Mouse (Mus musculus) left cerebral cortex, postnatal 4 days (tissue): ENCODE results near the gene Vmn1r47. TPM values are rescaled to one million over a fixed set of nuclear protein-coding genes. Genes with fewer than 3 reads are reported as not detected.
"Not testable (repeated sequence)": the region's sequence is repeated elsewhere in the genome, so short reads cannot be mapped to it uniquely, and the experiment has no call there.

ENCODE experiments used
- DNase-seq: peaks from one replicate; pipeline ENCODE4 v3.0.0-alpha.2; 2022
- intact Hi-C: fragments of 180-260 bp; cut with DNase I; formaldehyde crosslinking; loops from one replicate; pipeline ENCODE4 v1.15.1; 2025
- total RNA-seq, 2 experiments: library from RNA; stranded (reverse); gene quantifications; 2 replicates each; pipeline ENCODE4 v1.2.3; 2021

Vmn1r47 gene
- total RNA-seq: not detected

GRCm38 (mm10) chr6:90015847-90016246 is at the start of gene Vmn1r47:
Gene Vmn1r47 (plus strand): TSS chr6:90016147.
- DNase-seq, intact Hi-C loops: not testable (repeated sequence)

GRCm38 (mm10) chr6:89966341-89966740 is 49.6 kb upstream of the Vmn1r47 start:
- intact Hi-C loops: no loop called here
- no peak for DNase-seq

- DNase-seq: no peak
- intact Hi-C loops: no loop called here
Observed at GRCm38 (mm10) chr6:89969013-89969412, 46.9 kb upstream of the Vmn1r47 start, which contains the start of gene Vmn1r46. Gene Vmn1r46 (plus strand): TSS chr6:89969313.

- DNase-seq: no peak
Observed at GRCm38 (mm10) chr6:89985989-89986388, 30.0 kb upstream of the Vmn1r47 start.

GRCm38 (mm10) chr6:90036741-90037140 is 20.8 kb downstream of the Vmn1r47 start, which contains the start of gene Vmn1r48:
Gene Vmn1r48 (minus strand): TSS chr6:90036841.
- intact Hi-C loops: not testable (repeated sequence)

More at GRCm38 (mm10) chr6:89985989-89986388, 30.0 kb upstream of the Vmn1r47 start:
- intact Hi-C loops: no loop called here

More at GRCm38 (mm10) chr6:90036741-90037140, 20.8 kb downstream of the Vmn1r47 start, which contains the start of gene Vmn1r48:
- not testable (repeated sequence) for DNase-seq

Other genes starting within 250 kb of the Vmn1r47 start
- not detected for gene Vmn1r42, start 139.7 kb upstream of the Vmn1r47 start, total RNA-seq
- not detected for gene Vmn1r43, start 139.7 kb upstream of the Vmn1r47 start, total RNA-seq
- not detected for gene Vmn1r44, start 132.5 kb upstream of the Vmn1r47 start, total RNA-seq
- gene Vmn1r45, start 75.5 kb upstream of the Vmn1r47 start, total RNA-seq: not detected
- not detected for gene Vmn1r46, start 46.8 kb upstream of the Vmn1r47 start, total RNA-seq
- gene Vmn1r48, start 20.7 kb downstream of the Vmn1r47 start, total RNA-seq: not detected
- gene Vmn1r49, start 62.4 kb downstream of the Vmn1r47 start, total RNA-seq: not detected
- not detected for gene Vmn1r50, start 85.3 kb downstream of the Vmn1r47 start, total RNA-seq
- gene Vmn1r51, start 106.4 kb downstream of the Vmn1r47 start, total RNA-seq: not detected
- not detected for gene Vmn1r52, start 158.7 kb downstream of the Vmn1r47 start, total RNA-seq
- gene V1ra8, start 186.6 kb downstream of the Vmn1r47 start, total RNA-seq: not detected
- not detected for gene Vmn1r53, start 208.3 kb downstream of the Vmn1r47 start, total RNA-seq
- not detected for gene Vmn1r54, start 230.2 kb downstream of the Vmn1r47 start, total RNA-seq